Mouse (Mus musculus): ENCODE measurements at regions not wholly inside any gene's neighbourhood (a gene's known extent, or its start where the extent isn't known, plus 50 kb on each side); places are given as distances from the start of the nearest gene placed in this dataset.

GRCm38 (mm10) chr7:61939971-61940705, 406.2 kb upstream of the Ndn start:
- DNase-seq (ENCODE audit: low spot score), result peak; percentile 90

- peak; percentile 79 for DNase-seq (ENCODE audit: low spot score)
Measured at GRCm38 (mm10) chr7:61982203-61982932, 364.0 kb upstream of the Ndn start.

- DNase-seq (ENCODE audit: low spot score), result no peak
Measured at GRCm38 (mm10) chr7:62026635-62027034, 319.7 kb upstream of the Ndn start.

GRCm38 (mm10) chr7:62045743-62046451, 300.5 kb upstream of the Ndn start:
- DNase-seq (ENCODE audit: low spot score), result peak; percentile 86

GRCm38 (mm10) chr7:62046452-62046809, 299.9 kb upstream of the Ndn start:
- DNase-seq (ENCODE audit: low spot score), result no peak

- peak; percentile 94 for DNase-seq (ENCODE audit: low spot score)
Measured at GRCm38 (mm10) chr7:62078607-62079006, 267.8 kb upstream of the Ndn start.

- DNase-seq (ENCODE audit: low spot score), result peak; percentile 87
Measured at GRCm38 (mm10) chr7:62085120-62085849, 261.1 kb upstream of the Ndn start.

Measured in MN1 (cell line).